Comparison of ENCODE assay signal across 24 mouse cellular contexts in the genomic region with DNA sequence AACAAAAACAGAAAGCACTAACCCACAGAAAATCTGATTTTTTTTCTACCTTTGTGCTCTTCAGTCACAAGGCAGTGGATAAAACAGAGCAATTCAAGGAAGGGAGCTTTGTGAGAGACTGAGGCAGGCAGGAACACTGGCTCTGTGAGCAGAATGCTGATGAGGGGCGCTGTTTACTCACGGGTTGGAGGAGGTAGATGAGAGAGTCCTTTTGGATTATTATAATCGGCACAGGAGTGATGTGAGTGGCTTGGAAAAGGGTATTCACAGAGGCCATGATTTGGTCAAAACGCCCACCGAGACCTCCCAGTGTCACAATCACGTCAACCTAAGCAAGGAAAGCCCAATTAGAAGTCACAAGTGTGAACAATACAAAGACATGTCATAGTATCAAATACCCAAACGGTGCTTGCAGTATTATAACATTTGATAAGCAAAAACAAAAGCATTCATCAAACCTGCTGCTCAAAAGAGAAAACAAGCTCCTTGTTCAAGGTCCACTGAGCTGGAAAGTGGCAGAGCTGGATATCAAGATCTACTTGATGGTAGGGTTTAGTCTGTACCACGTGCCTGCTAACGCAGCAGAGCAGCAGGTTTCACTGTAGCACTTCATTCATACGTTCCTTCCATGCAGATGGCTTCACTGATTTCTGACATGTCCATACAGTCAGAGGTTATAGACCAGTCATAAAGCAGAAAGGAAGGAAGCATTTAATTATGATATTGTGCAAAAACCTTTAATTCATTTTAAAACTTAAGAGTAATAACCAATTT.
DNase-seq lines count a peak whose midpoint lies in the region; ATAC-seq and TF ChIP-seq lines count a peak whose summit lies in the region.
"Had no signal": no experiment of that assay in that cellular context is flagged by ENCODE, and none has a peak within 500 bp of the region (broad histone marks: within the 10 kb centered on the region; RNA-seq: fewer than 3 reads in every experiment).

No protein-coding gene starts in this region.

- no peak overlapping the region for H3K4me2 ChIP-seq in forebrain, embryonic 11.5 days (ENCODE audit: low read depth, low read length, severe bottlenecking)
- no peak overlapping the region for H3K4me2 ChIP-seq in intestine, postnatal 0 days (replicated peaks; ENCODE audit: low read depth)
- no peak overlapping the region for H3K4me2 ChIP-seq in intestine, embryonic 16.5 days (ENCODE audit: low read depth, low read length)
- no peak overlapping the region for H3K4me2 ChIP-seq in midbrain, embryonic 12.5 days (replicated peaks)
- H3K4me2 ChIP-seq: embryonic facial prominence, embryonic 12.5 days; hindbrain, embryonic 12.5 days had no signal

- H3K9me3 ChIP-seq in forebrain, embryonic 11.5 days (ENCODE audit: control insufficient read depth, low read length) = no peaks in the 10 kb centered on the region
- no peaks in the 10 kb centered on the region for H3K9me3 ChIP-seq in forebrain, embryonic 10.5 days
- H3K9me3 ChIP-seq in intestine, postnatal 0 days (ENCODE audit: control insufficient read depth) = no peaks in the 10 kb centered on the region
- no peaks in the 10 kb centered on the region for H3K9me3 ChIP-seq in intestine, embryonic 16.5 days (ENCODE audit: control insufficient read depth, low read length)
- no peaks in the 10 kb centered on the region for H3K9me3 ChIP-seq in midbrain, embryonic 12.5 days
- H3K9me3 ChIP-seq in midbrain, embryonic 10.5 days (replicated peaks) = no peaks in the 10 kb centered on the region
- H3K9me3 ChIP-seq: embryonic facial prominence, embryonic 12.5 days; G1E; heart, embryonic 10.5 days; hindbrain, embryonic 12.5 days had no signal

- 47% methylated on average over 10 of the region's 10 CpGs for WGBS in forebrain, embryonic 11.5 days
- WGBS in forebrain, embryonic 10.5 days = 74% methylated on average over 10 of the region's 10 CpGs
- WGBS in intestine, postnatal 0 days = 79% methylated on average over 10 of the region's 10 CpGs
- 82% methylated on average over 10 of the region's 10 CpGs for WGBS in intestine, embryonic 16.5 days
- 63% methylated on average over 10 of the region's 10 CpGs for WGBS in midbrain, embryonic 12.5 days
- 78% methylated on average over 10 of the region's 10 CpGs for WGBS in midbrain, embryonic 10.5 days

- no peak for DNase-seq in forebrain, embryonic 11.5 days (ENCODE audit: low spot score)
- no peak for DNase-seq in forebrain, embryonic 10.5 days (ENCODE audit: extremely low spot score, low spot score)
- no peak for DNase-seq in midbrain, embryonic 10.5 days (ENCODE audit: low spot score)
- DNase-seq in retina, postnatal 1 day = peak; percentile 38
- DNase-seq in cerebellum, postnatal 14 days = no peak
- DNase-seq: adrenal gland, adult 8-10 months; adrenal gland, postnatal 36 days; B cell, adult 2 months; cerebellum, adult 11 months; cerebellum, adult 8-10 months; cerebellum, postnatal 25 days; gastrocnemius, postnatal 10 days; heart, adult 18-20 months; heart, postnatal 10 days; heart, postnatal 4 days had no signal

- peak; percentile 66; the same call in 1 of the 2 replicates for ATAC-seq in forebrain, embryonic 11.5 days (replicated peaks; ENCODE audit: low FRiP score)
- peak; percentile 60; the same call in 1 of the 2 replicates for ATAC-seq in intestine, postnatal 0 days
- ATAC-seq in intestine, embryonic 16.5 days = no peak
- peak; percentile 65 for ATAC-seq in midbrain, embryonic 12.5 days (ENCODE audit: low FRiP score, low read depth)
- ATAC-seq: CD4-positive, CD25-positive, alpha-beta regulatory T cell, adult 4 months; hindbrain, embryonic 16.5 days had no signal

- no peak overlapping the region for H3K4me3 ChIP-seq in forebrain, embryonic 11.5 days (ENCODE audit: low read depth, low read length)
- no peak overlapping the region for H3K4me3 ChIP-seq in forebrain, embryonic 10.5 days
- no peak overlapping the region for H3K4me3 ChIP-seq in intestine, postnatal 0 days (ENCODE audit: low read depth, low read length)
- H3K4me3 ChIP-seq in intestine, embryonic 16.5 days (ENCODE audit: low read length) = no peak overlapping the region
- H3K4me3 ChIP-seq in midbrain, embryonic 12.5 days = no peak overlapping the region
- no peak overlapping the region for H3K4me3 ChIP-seq in midbrain, embryonic 10.5 days
- H3K4me3 ChIP-seq: embryonic facial prominence, embryonic 12.5 days; heart, embryonic 10.5 days; hindbrain, embryonic 12.5 days had no signal

- no peak overlapping the region for H3K9ac ChIP-seq in forebrain, embryonic 11.5 days (ENCODE audit: low read length)
- H3K9ac ChIP-seq in intestine, postnatal 0 days (ENCODE audit: low read depth, low read length) = no peak overlapping the region
- no peak overlapping the region for H3K9ac ChIP-seq in intestine, embryonic 16.5 days (ENCODE audit: low read depth, low read length)
- no peak overlapping the region for H3K9ac ChIP-seq in midbrain, embryonic 12.5 days (replicated peaks)
- H3K9ac ChIP-seq: embryonic facial prominence, embryonic 12.5 days; hindbrain, embryonic 12.5 days had no signal

- 0 out of 2 replicates have a peak, but pooled peaks cover 1% of the 10 kb centered on the region for H3K4me1 ChIP-seq in forebrain, embryonic 11.5 days (replicated peaks; ENCODE audit: control insufficient read depth, insufficient read depth, low read length)
- 0 out of 2 replicates have a peak, but pooled peaks cover 5% of the 10 kb centered on the region for H3K4me1 ChIP-seq in forebrain, embryonic 10.5 days
- no peaks in the 10 kb centered on the region for H3K4me1 ChIP-seq in intestine, postnatal 0 days (replicated peaks; ENCODE audit: control insufficient read depth, insufficient read depth, low read length)
- H3K4me1 ChIP-seq in intestine, embryonic 16.5 days (ENCODE audit: control insufficient read depth, insufficient read depth, low read length) = no peaks in the 10 kb centered on the region
- peaks cover 5% of the 10 kb centered on the region; the same call in 1 of the 2 replicates for H3K4me1 ChIP-seq in midbrain, embryonic 12.5 days
- H3K4me1 ChIP-seq in midbrain, embryonic 10.5 days = no peaks in the 10 kb centered on the region
- H3K4me1 ChIP-seq: embryonic facial prominence, embryonic 12.5 days; heart, embryonic 10.5 days; hindbrain, embryonic 12.5 days had no signal

- H3K27ac ChIP-seq in forebrain, embryonic 11.5 days (ENCODE audit: low read depth, low read length) = no peak overlapping the region
- H3K27ac ChIP-seq in forebrain, embryonic 10.5 days = no peak overlapping the region
- H3K27ac ChIP-seq in intestine, postnatal 0 days (ENCODE audit: low read depth, low read length) = no peak overlapping the region
- H3K27ac ChIP-seq in intestine, embryonic 16.5 days (ENCODE audit: low read length) = no peak overlapping the region
- H3K27ac ChIP-seq in midbrain, embryonic 12.5 days (replicated peaks) = no peak overlapping the region
- no peak overlapping the region for H3K27ac ChIP-seq in midbrain, embryonic 10.5 days (replicated peaks)
- H3K27ac ChIP-seq: embryonic facial prominence, embryonic 12.5 days; heart, embryonic 10.5 days; hindbrain, embryonic 12.5 days had no signal

- H3K27me3 ChIP-seq in forebrain, embryonic 11.5 days (ENCODE audit: control insufficient read depth, insufficient read depth, low read length) = no peaks in the 10 kb centered on the region
- no peaks in the 10 kb centered on the region for H3K27me3 ChIP-seq in forebrain, embryonic 10.5 days (ENCODE audit: poor library complexity, severe bottlenecking)
- H3K27me3 ChIP-seq in intestine, postnatal 0 days (replicated peaks; ENCODE audit: control insufficient read depth, insufficient read depth, low read length) = no peaks in the 10 kb centered on the region
- no peaks in the 10 kb centered on the region for H3K27me3 ChIP-seq in intestine, embryonic 16.5 days (replicated peaks; ENCODE audit: control insufficient read depth, insufficient read depth, low read length)
- no peaks in the 10 kb centered on the region for H3K27me3 ChIP-seq in midbrain, embryonic 12.5 days
- H3K27me3 ChIP-seq in midbrain, embryonic 10.5 days (ENCODE audit: low read depth, poor library complexity, severe bottlenecking) = no peaks in the 10 kb centered on the region
- H3K27me3 ChIP-seq: embryonic facial prominence, embryonic 12.5 days; hindbrain, embryonic 12.5 days had no signal

- no peaks in the 10 kb centered on the region for H3K36me3 ChIP-seq in forebrain, embryonic 11.5 days (ENCODE audit: control insufficient read depth, insufficient read depth, low read length)
- H3K36me3 ChIP-seq in forebrain, embryonic 10.5 days (replicated peaks) = no peaks in the 10 kb centered on the region
- no peaks in the 10 kb centered on the region for H3K36me3 ChIP-seq in intestine, postnatal 0 days (ENCODE audit: control insufficient read depth, insufficient read depth)
- 0 out of 2 replicates have a peak, but pooled peaks cover 2% of the 10 kb centered on the region for H3K36me3 ChIP-seq in intestine, embryonic 16.5 days (ENCODE audit: control insufficient read depth, insufficient read depth, low read length)
- no peaks in the 10 kb centered on the region for H3K36me3 ChIP-seq in midbrain, embryonic 12.5 days
- H3K36me3 ChIP-seq in midbrain, embryonic 10.5 days = no peaks in the 10 kb centered on the region
- H3K36me3 ChIP-seq: embryonic facial prominence, embryonic 12.5 days; heart, embryonic 10.5 days; hindbrain, embryonic 12.5 days had no signal

- no peak for TF ChIP-seq CTCF in intestine, postnatal 0 days (IDR thresholded peaks at IDR 0.05; ENCODE audit: low read depth)
